Mouse (Mus musculus) myocyte (in vitro differentiated cells): ENCODE data around the gene Ptk7. TPM values are rescaled to one million over a fixed set of nuclear protein-coding genes. Genes with fewer than 3 reads are reported as not detected.

ENCODE experiments used
- H3K27me3 ChIP-seq: one replicate; pipeline ENCODE4 v1.6.1; 2011; ENCODE audit not compliant: control insufficient read depth, insufficient read depth, insufficient read length
- H3K36me3 ChIP-seq: one replicate; pipeline ENCODE4 v1.6.1; 2011; ENCODE audit not compliant: control insufficient read depth, insufficient read depth
- H3K4me2 ChIP-seq: one replicate; pipeline ENCODE4 v1.6.1; 2011; ENCODE audit warnings: low read depth, control low read depth
- H3K4me3 ChIP-seq: one replicate; pipeline ENCODE4 v1.5.1; 2011; ENCODE audit warnings: mild to moderate bottlenecking, control low read depth, moderate library complexity
- H3K79me2 ChIP-seq: one replicate; pipeline ENCODE4 v1.6.1; 2011; ENCODE audit not compliant: control insufficient read depth, insufficient read depth
- H3ac ChIP-seq: one replicate; pipeline ENCODE4 v1.6.1; 2011; ENCODE audit not compliant: control insufficient read depth, insufficient read length
- CEBPB ChIP-seq: IDR thresholded peaks from 2 replicates; pipeline ENCODE4 v1.6.1; 2011; ENCODE audit warnings: mild to moderate bottlenecking, moderate library complexity; ENCODE audit not compliant: poor library complexity, insufficient read depth, severe bottlenecking
- E2F4 ChIP-seq: IDR thresholded peaks from one replicate; pipeline ENCODE4 v1.6.1; 2011; ENCODE audit warnings: mild to moderate bottlenecking, control low read depth, moderate library complexity; ENCODE audit not compliant: insufficient read depth
- MAX ChIP-seq: IDR thresholded peaks from one replicate; pipeline ENCODE4 v1.6.1; 2011; ENCODE audit warnings: low read depth, mild to moderate bottlenecking, control low read depth
- MYOD1 ChIP-seq, 3 experiments: IDR thresholded peaks; one replicate each; pipeline ENCODE4 v1.6.1; 2011; ENCODE audit warnings: control low read depth in 2 of 3, low read depth in 2 of 3, mild to moderate bottlenecking in 2 of 3, moderate library complexity in 1 of 3; ENCODE audit not compliant: insufficient read length in 2 of 3, control insufficient read depth in 1 of 3
- MYOG ChIP-seq, 3 experiments: IDR thresholded peaks; one replicate each; pipeline ENCODE4 v1.6.1; 2011; ENCODE audit warnings: control low read depth in 2 of 3, low read depth in 2 of 3, mild to moderate bottlenecking in 2 of 3; ENCODE audit not compliant: insufficient read length in 2 of 3, control insufficient read depth in 1 of 3, insufficient read depth in 1 of 3
- POLR2A ChIP-seq: IDR thresholded peaks from one replicate; pipeline ENCODE4 v1.6.1; 2011; ENCODE audit warnings: low read depth, mild to moderate bottlenecking, control low read depth, moderate library complexity; ENCODE audit not compliant: insufficient read length
- POLR2AphosphoS2 ChIP-seq: IDR thresholded peaks from one replicate; pipeline ENCODE4 v1.6.1; 2011; ENCODE audit warnings: low read depth, control low read depth; ENCODE audit not compliant: insufficient read length
- REST ChIP-seq: IDR thresholded peaks from one replicate; pipeline ENCODE4 v1.6.1; 2011; ENCODE audit warnings: mild to moderate bottlenecking, control low read depth, moderate library complexity; ENCODE audit not compliant: insufficient read depth, insufficient read length
- SRF ChIP-seq: IDR thresholded peaks from one replicate; pipeline ENCODE4 v1.6.1; 2011; ENCODE audit warnings: low read depth; ENCODE audit not compliant: control insufficient read depth, insufficient read length
- TCF12 ChIP-seq: IDR thresholded peaks from one replicate; pipeline ENCODE4 v1.6.1; 2011; ENCODE audit warnings: mild to moderate bottlenecking, control low read depth; ENCODE audit not compliant: poor library complexity, insufficient read depth, severe bottlenecking
- TCF3 ChIP-seq: IDR thresholded peaks from one replicate; pipeline ENCODE4 v1.6.1; 2011; ENCODE audit warnings: low read depth, control low read depth; ENCODE audit not compliant: insufficient read length
- USF1 ChIP-seq: IDR thresholded peaks from one replicate; pipeline ENCODE4 v1.6.1; 2011; ENCODE audit warnings: low read depth, mild to moderate bottlenecking, control low read depth, moderate library complexity
- polyA plus RNA-seq: library from polyadenylated mRNA; unstranded; fragments of >200 nt; fragmentation: generic; extraction: Trizol; gene quantifications from one replicate; pipeline ENCODE4 v1.2.1, GENCODE M21; 2012; ENCODE audit warnings: missing spikeins

Gene Ptk7
- polyA plus RNA-seq, 1 experiment = 15.6 TPM

- H3K79me2 ChIP-seq = peaks cover 38% of the 10 kb centered on the region
- peak within 1 kb of the TSS; percentile 72 for H3K4me3 ChIP-seq
- no peaks in the 10 kb centered on the region for H3K27me3 ChIP-seq
- no peaks in the 10 kb centered on the region for H3K36me3 ChIP-seq
- H3ac ChIP-seq = peak within 1 kb of the TSS; percentile 98
- H3K4me2 ChIP-seq = peak within 1 kb of the TSS; percentile 96
- TF ChIP-seq CEBPB (no peak), MAX (no peak), MYOG (IDR thresholded peaks at IDR 0.05; ENCODE audit: control insufficient read depth in 1 of 3, insufficient read depth in 1 of 3, insufficient read length in 2 of 3, low read depth in 2 of 3) (peak in 1 of 3 experiments; percentile 53), SRF (peak; percentile 99), USF1 (no peak), REST (no peak), E2F4 (no peak), POLR2A (peak; percentile 67), TCF3 (no peak), MYOD1 (IDR thresholded peaks at IDR 0.05; ENCODE audit: control insufficient read depth in 1 of 3, insufficient read length in 2 of 3, low read depth in 2 of 3) (peak in 1 of 3 experiments; percentile 24), TCF12 (no peak), POLR2AphosphoS2 (peak; percentile 58)
These were observed 73.4 kb downstream of the Ptk7 start, which contains the start of gene Srf for GRCm38 (mm10) chr17:46555673-46556583. Gene Srf, minus strand, starts transcription at chr17:46556175.

- peaks cover 5% of the 10 kb centered on the region for H3K36me3 ChIP-seq
- no peaks in the 10 kb centered on the region for H3K27me3 ChIP-seq
- no peak for TF ChIP-seq MAX
- no peak for TF ChIP-seq TCF3
- peak; percentile 18 for TF ChIP-seq POLR2A
- TF ChIP-seq MYOD1 (IDR thresholded peaks at IDR 0.05; ENCODE audit: control insufficient read depth in 1 of 3, insufficient read length in 2 of 3, low read depth in 2 of 3) = no peak
These were observed 74.2 kb downstream of the Ptk7 start for GRCm38 (mm10) chr17:46554977-46555672.

GRCm38 (mm10) chr17:46554646-46554976, 74.7 kb downstream of the Ptk7 start:
- peak overlapping the region; percentile 93 for H3K4me2 ChIP-seq

More at GRCm38 (mm10) chr17:46554977-46555672, 74.2 kb downstream of the Ptk7 start:
- peaks cover 46% of the 10 kb centered on the region for H3K79me2 ChIP-seq
- H3K4me3 ChIP-seq = peak overlapping the region; percentile 72
- H3ac ChIP-seq = peak overlapping the region; percentile 98
- H3K4me2 ChIP-seq = peak overlapping the region; percentile 93

GRCm38 (mm10) chr17:46553926-46554325, 75.4 kb downstream of the Ptk7 start:
- TF ChIP-seq USF1 = no peak
- no peak for TF ChIP-seq E2F4
- no peak for TF ChIP-seq MYOD1 (IDR thresholded peaks at IDR 0.05; ENCODE audit: control insufficient read depth in 1 of 3, insufficient read length in 2 of 3, low read depth in 2 of 3)
- no peak for TF ChIP-seq POLR2A
- no peak for TF ChIP-seq REST
- no peak for TF ChIP-seq TCF3
- TF ChIP-seq CEBPB = no peak
- peak overlapping the region; percentile 72 for H3K4me3 ChIP-seq
- H3K4me2 ChIP-seq = peak overlapping the region; percentile 93
- H3K36me3 ChIP-seq = peaks cover 7% of the 10 kb centered on the region
- no peaks in the 10 kb centered on the region for H3K27me3 ChIP-seq
- H3ac ChIP-seq = peak overlapping the region; percentile 98
- H3K79me2 ChIP-seq = peaks cover 46% of the 10 kb centered on the region

More at GRCm38 (mm10) chr17:46554646-46554976, 74.7 kb downstream of the Ptk7 start:
- Histone ChIP-seq H3K4me3 (peak overlapping the region; percentile 72), H3K27me3 (no peaks in the 10 kb centered on the region), H3K79me2 (peaks cover 46% of the 10 kb centered on the region), H3ac (peak overlapping the region; percentile 98), H3K36me3 (peaks cover 7% of the 10 kb centered on the region)
- TF ChIP-seq POLR2AphosphoS2 = no peak
- no peak for TF ChIP-seq POLR2A
- peak in 1 of 3 experiments; percentile 33 for TF ChIP-seq MYOG (IDR thresholded peaks at IDR 0.05; ENCODE audit: control insufficient read depth in 1 of 3, insufficient read depth in 1 of 3, insufficient read length in 2 of 3, low read depth in 2 of 3)
- no peak for TF ChIP-seq MAX
- TF ChIP-seq CEBPB = no peak
- no peak for TF ChIP-seq USF1
- peak in 1 of 3 experiments; percentile 47 for TF ChIP-seq MYOD1 (IDR thresholded peaks at IDR 0.05; ENCODE audit: control insufficient read depth in 1 of 3, insufficient read length in 2 of 3, low read depth in 2 of 3)
- TF ChIP-seq TCF12 = no peak
- TF ChIP-seq REST = no peak
- no peak for TF ChIP-seq E2F4
- TF ChIP-seq SRF = no peak
- TF ChIP-seq TCF3 = no peak
